Mouse (Mus musculus): ENCODE measurements around the gene Aqp3.

GRCm38 (mm10) chr4:41063894-41064673, 33.9 kb downstream of the Aqp3 start:
- TF ChIP-seq CTCF (IDR thresholded peaks at IDR 0.05; ENCODE audit: low read depth) (peak; percentile 75), EP300 (IDR thresholded peaks at IDR 0.05; ENCODE audit: low read depth) (no peak)

Data from liver, embryonic 14.5 days (tissue).